Mouse (Mus musculus): ENCODE data around the gene Ssr3.

- TF ChIP-seq CTCF (IDR thresholded peaks at IDR 0.05; ENCODE audit: low read depth, low read length) (no peak), POLR2A (IDR thresholded peaks at IDR 0.05; ENCODE audit: extremely low read depth, insufficient read depth, low read length) (no peak)
Observed at GRCm38 (mm10) chr3:65367944-65368343, 24.5 kb downstream of the Ssr3 start.
